Mouse (Mus musculus) myocyte (in vitro differentiated cells): ENCODE measurements around the gene Cela3b.

Source experiments
- CEBPB ChIP-seq: IDR thresholded peaks from 2 replicates; pipeline ENCODE4 v1.6.1; 2011; ENCODE audit warnings: mild to moderate bottlenecking, moderate library complexity; ENCODE audit not compliant: poor library complexity, insufficient read depth, severe bottlenecking
- E2F4 ChIP-seq: IDR thresholded peaks from one replicate; pipeline ENCODE4 v1.6.1; 2011; ENCODE audit warnings: mild to moderate bottlenecking, control low read depth, moderate library complexity; ENCODE audit not compliant: insufficient read depth
- MYOD1 ChIP-seq, 3 experiments: IDR thresholded peaks; one replicate each; pipeline ENCODE4 v1.6.1; 2011; ENCODE audit warnings: control low read depth in 2 of 3, low read depth in 2 of 3, mild to moderate bottlenecking in 2 of 3, moderate library complexity in 1 of 3; ENCODE audit not compliant: insufficient read length in 2 of 3, control insufficient read depth in 1 of 3
- MYOG ChIP-seq, 3 experiments: IDR thresholded peaks; one replicate each; pipeline ENCODE4 v1.6.1; 2011; ENCODE audit warnings: control low read depth in 2 of 3, low read depth in 2 of 3, mild to moderate bottlenecking in 2 of 3; ENCODE audit not compliant: insufficient read length in 2 of 3, control insufficient read depth in 1 of 3, insufficient read depth in 1 of 3
- POLR2A ChIP-seq: IDR thresholded peaks from one replicate; pipeline ENCODE4 v1.6.1; 2011; ENCODE audit warnings: low read depth, mild to moderate bottlenecking, control low read depth, moderate library complexity; ENCODE audit not compliant: insufficient read length
- SRF ChIP-seq: IDR thresholded peaks from one replicate; pipeline ENCODE4 v1.6.1; 2011; ENCODE audit warnings: low read depth; ENCODE audit not compliant: control insufficient read depth, insufficient read length
- USF1 ChIP-seq: IDR thresholded peaks from one replicate; pipeline ENCODE4 v1.6.1; 2011; ENCODE audit warnings: low read depth, mild to moderate bottlenecking, control low read depth, moderate library complexity

- TF ChIP-seq POLR2A (no peak), SRF (no peak), MYOD1 (IDR thresholded peaks at IDR 0.05; ENCODE audit: control insufficient read depth in 1 of 3, insufficient read length in 2 of 3, low read depth in 2 of 3) (no peak), E2F4 (no peak), MYOG (IDR thresholded peaks at IDR 0.05; ENCODE audit: control insufficient read depth in 1 of 3, insufficient read depth in 1 of 3, insufficient read length in 2 of 3, low read depth in 2 of 3) (no peak), USF1 (no peak), CEBPB (no peak)
Observed at GRCm38 (mm10) chr4:137479757-137480156, 49.4 kb upstream of the Cela3b start.
